Mouse (Mus musculus) midbrain, embryonic 14.5 days (tissue): Measurements from ENCODE around the gene Cdr1. TPM values are rescaled to one million over a fixed set of nuclear protein-coding genes. Genes with fewer than 3 reads are reported as not detected.

Experiments
- microRNA-seq: library from miRNA; unstranded; fragments of <30 nt; microRNA quantifications from one replicate; pipeline ENCODE4, GENCODE M21; 2016
- polyA plus RNA-seq: library from polyadenylated mRNA; unstranded; fragments of >200 nt; fragmentation: Nextera tagmentation; extraction: Ambion mirVana; gene quantifications from 2 replicates; pipeline ENCODE4 v1.2.1, GENCODE M21; 2014

Cdr1 gene
- polyA plus RNA-seq, 1 experiment from 2014 or later = not detected

Small RNA genes within 50 kb of the gene (microRNA-seq; reads per million reads assigned to microRNA genes)
- not detected for gene Gm24396
